Mouse (Mus musculus) lung, adult 2 months (tissue): ENCODE measurements at regions not wholly inside any gene's neighbourhood (a gene's known extent, or its start where the extent isn't known, plus 50 kb on each side); places are given as distances from the start of the nearest gene placed in this dataset.

Experiments
- CTCF ChIP-seq: fragments of 200-500 bp; IDR thresholded peaks from 2 replicates; pipeline ENCODE4 v1.5.1; 2011; ENCODE audit warnings: mild to moderate bottlenecking, low read length, control low read depth; ENCODE audit not compliant: insufficient read depth
- POLR2A ChIP-seq: fragments of 200-500 bp; IDR thresholded peaks from 2 replicates; pipeline ENCODE4 v1.6.1; 2011; ENCODE audit warnings: low read depth, mild to moderate bottlenecking, control low read depth, low read length, borderline replicate concordance; ENCODE audit errors: extremely low read depth

DNA sequence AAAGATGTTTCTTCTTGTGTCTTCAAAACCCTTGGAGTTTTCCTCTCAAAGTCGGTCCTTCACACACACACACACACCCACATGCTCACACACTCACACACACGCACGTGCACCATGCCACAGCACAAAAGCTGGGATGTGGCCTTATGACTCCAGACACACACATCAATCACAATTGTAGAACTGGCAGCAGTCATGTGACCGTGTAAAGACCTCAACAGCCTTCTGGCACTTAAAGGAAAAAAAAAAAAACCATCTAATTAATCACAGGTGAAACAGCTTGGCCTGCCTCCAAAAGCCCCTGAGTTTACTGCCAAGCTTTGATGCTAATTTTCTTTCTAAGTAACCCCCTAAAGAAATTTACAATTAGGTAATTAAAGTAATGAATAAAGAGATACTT, 147.1 kb downstream of the Gm45692 start:
- TF ChIP-seq POLR2A: no peak
- TF ChIP-seq CTCF: no peak
